Mouse (Mus musculus): ENCODE measurements around the gene Cacna1g.

Cacna1g gene

DNA sequence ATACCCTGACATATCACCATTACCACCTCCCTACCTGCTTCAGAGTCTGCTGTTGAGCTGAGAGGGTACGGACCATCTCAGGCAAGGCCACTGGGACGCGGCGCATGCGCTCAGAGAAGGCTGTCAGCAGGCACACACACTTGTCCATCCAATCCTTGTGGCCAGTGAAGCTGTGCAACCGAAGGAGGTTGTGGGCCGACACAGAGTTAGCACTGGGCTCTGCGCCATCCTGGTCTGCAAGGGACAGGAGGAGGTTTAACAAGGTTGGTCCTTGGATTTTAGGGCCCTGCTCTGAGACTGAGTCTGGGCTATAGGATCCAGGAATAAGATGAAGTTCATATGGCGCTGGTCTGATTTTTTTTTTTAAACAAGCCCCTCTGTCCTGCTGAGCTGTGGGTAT, 6.4 kb upstream of the Cacna1g start:
- no peak for DNase-seq

GRCm38 (mm10) chr11:94477651-94478050, 3.7 kb upstream of the Cacna1g start:
- no peak for DNase-seq

DNA sequence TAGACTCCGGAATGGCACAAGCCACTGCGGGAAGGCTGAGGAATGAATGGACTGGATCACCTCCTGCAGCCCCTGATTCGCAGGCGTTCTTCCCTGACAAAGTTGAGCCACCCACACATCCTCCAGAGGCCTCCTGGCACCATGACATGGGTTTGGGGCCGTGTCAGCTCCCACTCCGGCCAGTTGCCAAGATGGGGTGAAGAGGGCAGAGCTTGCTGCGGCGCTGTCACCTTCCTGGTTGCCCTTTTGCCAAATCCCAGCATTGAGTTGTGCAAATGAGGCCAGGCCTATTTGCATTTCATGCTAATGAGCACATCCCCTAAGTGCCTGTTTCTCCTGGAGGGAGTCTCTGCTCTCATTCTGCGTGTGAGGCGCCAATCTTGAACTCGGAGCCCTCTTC, 1.7 kb upstream of the Cacna1g start:
- DNase-seq = no peak

DNA sequence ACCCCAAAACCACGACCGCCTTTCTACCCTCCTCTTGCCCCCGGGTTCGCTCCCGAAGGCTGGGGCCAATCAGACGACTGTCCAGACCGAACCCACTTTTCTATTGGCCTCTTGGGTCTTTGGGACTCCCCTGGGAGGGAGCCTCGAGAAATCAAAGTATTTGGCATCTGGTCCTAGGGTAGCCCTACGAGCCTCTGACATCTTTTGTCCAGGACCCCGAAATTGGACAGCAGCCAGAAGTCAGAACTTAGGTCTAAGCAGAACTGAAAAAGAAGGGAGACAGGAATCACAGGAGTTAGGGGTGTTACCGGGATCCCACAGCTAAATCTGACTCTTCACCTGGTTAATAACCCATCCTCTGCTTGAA, 529 bp upstream of the Cacna1g start:
- no peak for DNase-seq

GRCm38 (mm10) chr11:94472916-94473706, 887 bp downstream of the Cacna1g start:
- peak; percentile 22 for DNase-seq

DNA sequence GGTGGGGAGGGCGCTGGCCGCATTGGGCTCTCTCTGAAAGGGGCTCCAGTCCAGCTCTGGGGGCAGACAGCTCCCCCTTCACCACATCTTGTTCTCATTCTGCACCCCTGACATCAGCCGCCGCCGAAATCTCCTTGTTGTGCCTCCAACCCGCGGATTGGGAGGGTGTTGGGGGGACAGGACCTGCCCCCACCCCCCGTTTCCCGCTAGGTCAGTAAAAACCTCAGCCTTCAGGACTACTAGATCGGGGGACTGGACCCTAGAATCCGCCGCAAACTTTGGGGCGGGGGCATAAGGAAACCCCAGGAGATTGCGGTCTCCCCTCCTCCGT, 1.4 kb downstream of the Cacna1g start:
- DNase-seq = no peak

DNA sequence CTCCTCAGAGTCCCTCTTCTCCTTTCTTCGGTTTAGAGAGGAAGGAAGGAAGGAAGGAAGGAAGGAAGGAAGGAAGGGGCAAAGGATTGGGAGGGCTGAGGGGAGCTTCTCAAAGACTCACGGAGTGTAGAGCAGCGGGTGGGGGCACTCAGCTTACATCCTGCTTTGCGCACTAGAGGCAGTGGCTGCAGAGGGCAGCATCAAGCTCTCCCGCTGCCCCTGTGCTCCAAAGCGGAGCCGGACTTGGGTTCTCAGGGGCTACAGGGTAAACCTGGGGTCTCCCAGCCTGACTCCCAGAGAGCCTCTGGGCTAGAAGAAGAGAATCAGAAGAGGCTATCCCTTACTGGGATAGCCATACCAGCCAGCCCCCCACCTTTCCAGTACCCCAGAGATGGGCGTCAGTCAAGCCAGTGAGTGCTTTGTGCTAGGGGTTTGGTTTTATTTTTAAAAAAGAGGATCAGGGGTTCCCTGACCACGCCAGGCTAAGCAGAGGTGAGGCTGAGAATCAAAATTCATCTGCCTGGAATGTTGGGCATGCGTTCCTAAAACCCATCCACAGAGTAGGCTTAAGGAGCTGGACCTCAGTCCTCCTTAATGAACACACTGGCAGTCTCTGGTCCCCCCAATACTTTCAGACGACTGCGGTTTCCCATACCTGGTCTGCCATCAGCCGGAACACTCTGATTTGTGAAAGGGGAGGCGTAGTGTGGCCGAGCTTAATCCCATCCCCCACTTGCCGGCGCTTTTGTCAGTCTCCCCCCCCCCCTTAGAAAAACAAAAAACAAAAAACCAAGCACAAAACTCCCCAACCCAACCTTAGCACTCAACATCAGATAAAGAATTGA, 2.0 kb downstream of the Cacna1g start:
- DNase-seq = no peak

- DNase-seq = no peak
Observed at GRCm38 (mm10) chr11:94470391-94470790, 3.6 kb downstream of the Cacna1g start.

GRCm38 (mm10) chr11:94469136-94470064, 4.6 kb downstream of the Cacna1g start:
- DNase-seq = no peak

GRCm38 (mm10) chr11:94468582-94469064, 5.4 kb downstream of the Cacna1g start:
- DNase-seq = no peak

GRCm38 (mm10) chr11:94466333-94466855, 7.6 kb downstream of the Cacna1g start:
- no peak for DNase-seq

GRCm38 (mm10) chr11:94464170-94464569, 9.8 kb downstream of the Cacna1g start:
- DNase-seq = no peak

DNA sequence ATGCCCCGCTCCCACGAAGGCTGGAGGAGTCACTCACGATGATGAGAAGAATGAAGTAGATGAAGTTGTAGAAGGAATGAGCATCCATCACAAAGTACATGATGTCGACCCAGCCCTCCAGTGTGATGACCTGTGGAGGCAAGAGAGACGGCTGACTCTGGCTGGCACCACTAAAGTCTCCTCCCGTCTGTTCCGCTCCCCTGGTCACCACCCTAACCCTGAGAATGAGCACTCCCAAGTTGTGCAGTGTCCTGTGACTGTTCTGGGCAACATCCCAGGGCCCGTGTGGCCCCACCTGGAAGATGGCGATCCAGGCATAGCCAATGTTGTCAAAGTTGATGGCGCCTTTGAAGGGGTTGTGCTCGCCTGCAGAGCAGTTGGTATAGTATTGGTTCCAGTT, 12.1 kb downstream of the Cacna1g start:
- DNase-seq = no peak

GRCm38 (mm10) chr11:94457001-94457400, 17.0 kb downstream of the Cacna1g start:
- DNase-seq = no peak

DNA sequence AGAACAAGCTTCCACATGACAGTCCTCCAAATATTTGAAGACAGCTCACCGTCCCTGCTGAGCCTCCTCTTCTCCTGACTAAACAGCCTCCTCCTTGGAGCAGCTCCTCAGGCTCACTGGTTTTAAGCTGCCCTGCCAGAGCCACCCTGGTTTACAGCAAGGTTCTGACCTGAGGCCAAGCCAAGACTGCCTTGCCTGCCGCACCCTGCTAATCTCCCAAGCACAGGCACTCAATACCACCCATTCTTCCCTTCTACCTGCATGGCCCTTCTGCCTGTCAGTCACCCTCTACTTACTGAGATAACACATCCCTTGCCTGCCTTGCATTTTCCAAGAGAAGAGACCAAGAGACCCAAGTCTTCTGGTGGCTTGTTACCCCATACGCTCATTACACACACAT, 17.7 kb downstream of the Cacna1g start:
- no peak for DNase-seq

DNA sequence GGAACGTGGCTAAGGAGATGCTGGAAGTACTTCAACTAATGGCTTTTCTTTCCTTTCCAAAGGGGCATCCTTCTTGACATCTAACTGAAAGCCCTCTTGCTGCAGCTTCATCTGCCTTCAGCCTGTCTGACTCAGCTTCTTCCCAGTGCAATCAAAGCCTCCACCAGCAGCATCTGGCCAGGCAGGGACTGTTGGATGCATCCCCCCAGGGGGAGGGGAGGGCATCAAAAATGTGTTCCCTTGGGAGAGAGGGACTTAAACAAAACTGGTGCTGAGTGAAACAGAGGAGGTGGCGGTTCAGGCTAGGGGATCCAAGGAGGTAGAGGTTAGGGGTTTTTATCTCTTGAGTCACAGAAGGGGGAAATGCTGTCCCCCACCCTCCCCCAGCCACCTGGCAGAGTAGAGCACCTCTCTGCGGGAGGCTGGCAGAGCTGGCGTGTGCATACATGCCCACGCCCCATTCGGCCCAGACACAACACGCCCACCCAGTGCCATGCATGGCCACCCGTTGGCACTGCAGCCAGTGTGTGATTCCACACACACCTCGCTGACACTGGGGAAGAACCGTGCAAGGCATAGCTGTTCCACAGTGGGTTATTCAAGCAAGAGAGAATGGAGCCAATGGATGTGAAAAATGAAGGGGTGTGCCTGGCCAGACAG, 18.7 kb downstream of the Cacna1g start:
- DNase-seq = peak; percentile 12

DNA sequence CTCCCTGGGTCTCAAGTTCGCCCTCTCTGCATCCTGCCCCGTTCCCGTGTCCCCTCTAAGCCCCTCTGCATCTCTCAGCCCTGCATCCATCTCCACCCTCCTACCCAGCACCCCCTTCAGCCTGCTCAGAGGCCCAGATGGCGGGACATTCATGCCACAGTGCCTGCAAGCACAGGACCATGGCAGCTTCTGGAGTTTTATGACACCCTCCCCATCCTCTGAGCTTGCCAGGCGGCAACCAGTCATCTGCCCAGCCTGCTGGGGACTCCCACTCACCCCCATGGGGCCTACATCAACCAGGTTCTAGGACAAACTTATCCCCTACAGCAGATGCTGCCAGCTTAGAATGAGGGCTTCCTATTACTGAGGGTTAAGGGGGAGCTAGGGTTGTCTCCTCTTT, 19.2 kb downstream of the Cacna1g start:
- no peak for DNase-seq

- no peak for DNase-seq
Observed at GRCm38 (mm10) chr11:94451091-94451773, 22.8 kb downstream of the Cacna1g start.

GRCm38 (mm10) chr11:94449886-94450285, 24.1 kb downstream of the Cacna1g start:
- no peak for DNase-seq

DNA sequence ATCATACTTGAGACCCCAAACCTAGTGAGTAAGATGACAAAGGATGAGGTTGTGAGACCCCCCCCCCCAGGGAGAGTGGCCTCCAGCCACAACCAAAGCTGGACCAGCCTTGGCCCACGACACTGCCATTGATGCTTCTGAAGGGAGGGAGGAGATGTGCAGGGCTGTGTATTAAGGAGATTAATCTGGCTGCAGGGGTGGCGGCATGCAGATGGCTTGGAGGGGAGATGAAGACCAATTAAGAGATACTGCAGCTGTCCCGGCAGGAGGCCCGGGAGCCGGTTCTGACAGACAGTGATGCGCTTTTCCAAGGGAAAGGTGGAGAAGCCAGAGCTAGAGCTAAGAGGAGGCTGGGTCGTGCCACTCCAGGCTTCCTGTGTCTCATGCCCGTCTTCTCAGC, 24.8 kb downstream of the Cacna1g start:
- DNase-seq = no peak

DNA sequence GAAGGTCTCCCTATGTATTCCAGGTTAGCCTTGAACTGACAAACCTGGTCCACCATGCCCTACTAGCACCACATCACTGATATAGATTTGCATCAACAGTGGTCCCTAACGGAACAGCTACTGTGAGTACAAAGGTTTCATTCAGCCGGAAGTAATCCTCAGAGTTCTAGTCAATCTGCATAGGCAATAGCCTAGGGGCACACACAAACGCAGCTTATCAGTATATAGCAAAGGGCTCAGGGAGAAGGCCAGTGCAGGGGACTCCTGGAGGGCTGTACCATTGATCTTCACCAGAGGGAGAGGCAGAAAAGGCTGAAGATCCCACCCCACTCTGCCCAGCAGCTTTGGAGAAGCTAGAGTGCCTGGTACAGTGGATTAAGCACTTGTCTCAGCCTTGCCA, 27.0 kb downstream of the Cacna1g start:
- DNase-seq = no peak

DNA sequence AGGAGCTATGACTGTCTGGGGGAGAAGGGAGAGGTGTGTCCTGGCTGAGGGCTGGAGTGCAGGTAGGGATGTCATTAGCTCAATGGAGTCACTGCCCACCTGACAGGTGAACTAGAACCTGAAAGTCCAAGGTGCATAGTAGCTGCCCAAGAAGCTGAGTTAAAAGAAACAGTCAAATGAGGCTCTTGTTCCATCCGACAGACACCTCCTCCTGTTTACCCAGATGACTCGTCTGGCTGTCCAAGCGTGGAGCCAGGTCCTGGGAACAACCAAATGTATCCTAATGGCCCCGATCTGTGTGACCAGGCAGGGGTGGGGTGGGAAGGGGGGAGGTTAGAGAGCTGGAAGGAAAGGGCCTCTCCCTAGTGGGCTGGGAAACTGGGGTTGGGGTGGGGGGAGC, 28.7 kb downstream of the Cacna1g start:
- DNase-seq = no peak

Measured in thymus, postnatal 14 days (tissue).